Mouse (Mus musculus): ENCODE data around the gene Ifitm2.

GRCm38 (mm10) chr7:141003248-141004010 lies 47.6 kb upstream of the Ifitm2 start:
- no peak for TF ChIP-seq POLR2A (IDR thresholded peaks at IDR 0.05; ENCODE audit: control insufficient read depth, low read depth, low read length)
- TF ChIP-seq CTCF (IDR thresholded peaks at IDR 0.05; ENCODE audit: control insufficient read depth, insufficient read depth, insufficient replicate concordance, low read depth, low read length) = no peak
